Mouse (Mus musculus) neural tube, embryonic 13.5 days (tissue): ENCODE results near the gene Fbxw7. TPM values are rescaled to one million over a fixed set of nuclear protein-coding genes. Genes with fewer than 3 reads are reported as not detected.

ENCODE experiments used
- ATAC-seq: fragments of 200-750 bp; cut with Nextera tagmentation; 2 replicates; pipeline ENCODE4 v1.8.0; 2017; ENCODE audit warnings: low read depth, mild to moderate bottlenecking, moderate TSS enrichment, moderate library complexity
- H3K27ac ChIP-seq: fragments of 300-500 bp; sonication (generic); replicated peaks from 2 replicates; pipeline ENCODE4 v1.5.1; 2015; ENCODE audit warnings: moderate library complexity, mild to moderate bottlenecking, inconsistent platforms
- H3K27me3 ChIP-seq: fragments of 300-500 bp; sonication (generic); 2 replicates; pipeline ENCODE4 v1.6.1; 2015; ENCODE audit warnings: mild to moderate bottlenecking, inconsistent platforms
- H3K36me3 ChIP-seq: fragments of 300-500 bp; sonication (generic); 2 replicates; pipeline ENCODE4 v1.6.1; 2015; ENCODE audit warnings: mild to moderate bottlenecking, inconsistent platforms
- H3K4me1 ChIP-seq: fragments of 300-500 bp; sonication (generic); replicated peaks from 2 replicates; pipeline ENCODE4 v1.6.1; 2015; ENCODE audit warnings: inconsistent platforms
- H3K4me2 ChIP-seq: fragments of 300-500 bp; sonication (generic); 2 replicates; pipeline ENCODE4 v1.6.1; 2015; ENCODE audit warnings: inconsistent platforms, mild to moderate bottlenecking, moderate library complexity
- H3K4me3 ChIP-seq: fragments of 300-500 bp; sonication (generic); 2 replicates; pipeline ENCODE4 v1.5.1; 2015; ENCODE audit warnings: mild to moderate bottlenecking, inconsistent platforms
- H3K9ac ChIP-seq: fragments of 300-500 bp; sonication (generic); 2 replicates; pipeline ENCODE4 v1.6.1; 2015; ENCODE audit warnings: moderate library complexity, mild to moderate bottlenecking, inconsistent platforms
- H3K9me3 ChIP-seq: fragments of 300-500 bp; sonication (generic); 2 replicates; pipeline ENCODE4 v1.6.1; 2016; ENCODE audit warnings: inconsistent platforms
- WGBS: fragments of 180-500 bp; shearing (Covaris S2); methylation state at CpG from one replicate; pipeline ENCODE4 v1.1.7; 2015; 5-methylcytosine and 5-hydroxymethylcytosine counted together
- polyA plus RNA-seq: library from polyadenylated mRNA; unstranded; fragments of >200 nt; fragmentation: Nextera tagmentation; extraction: Ambion mirVana; gene quantifications from 2 replicates; pipeline ENCODE4 v1.2.1, GENCODE M21; 2015

Fbxw7 gene
- polyA plus RNA-seq, 1 experiment from 2014 or later, result 27.2 TPM

GRCm38 (mm10) chr3:85022800-85023199 is 207.7 kb downstream of the Fbxw7 start:
- no peaks in the 10 kb centered on the region for H3K27me3 ChIP-seq
- 79% methylated on average over 11 of the region's 11 CpGs for WGBS
- H3K36me3 ChIP-seq, result no peaks in the 10 kb centered on the region
- no peak overlapping the region for H3K9ac ChIP-seq
- no peak overlapping the region for H3K4me2 ChIP-seq
- no peak overlapping the region for H3K27ac ChIP-seq
- peaks cover 11% of the 10 kb centered on the region; the same call in 1 of the 2 replicates for H3K4me1 ChIP-seq
- no peak overlapping the region for H3K4me3 ChIP-seq
- H3K9me3 ChIP-seq, result no peaks in the 10 kb centered on the region
- no peak for ATAC-seq

- no peak overlapping the region for H3K27ac ChIP-seq
- no peak overlapping the region for H3K4me2 ChIP-seq
- H3K9ac ChIP-seq, result no peak overlapping the region
- H3K4me3 ChIP-seq, result no peak overlapping the region
- WGBS, result 82% methylated on average over 2 of the region's 2 CpGs
- no peak for ATAC-seq
- H3K9me3 ChIP-seq, result no peaks in the 10 kb centered on the region
- peaks cover 11% of the 10 kb centered on the region; the same call in 1 of the 2 replicates for H3K4me1 ChIP-seq
- H3K36me3 ChIP-seq, result no peaks in the 10 kb centered on the region
- H3K27me3 ChIP-seq, result no peaks in the 10 kb centered on the region
These were observed 209.2 kb downstream of the Fbxw7 start for GRCm38 (mm10) chr3:85024237-85024636.

- Histone ChIP-seq H3K4me3 (no peak overlapping the region), H3K4me1 (peaks cover 11% of the 10 kb centered on the region; the same call in 1 of the 2 replicates), H3K36me3 (no peaks in the 10 kb centered on the region), H3K27me3 (no peaks in the 10 kb centered on the region), H3K27ac (no peak overlapping the region), H3K4me2 (no peak overlapping the region), H3K9ac (no peak overlapping the region), H3K9me3 (no peaks in the 10 kb centered on the region)
- 27% methylated on average over 6 of the region's 6 CpGs for WGBS
- ATAC-seq, result no peak
These were observed 210.0 kb downstream of the Fbxw7 start for GRCm38 (mm10) chr3:85024817-85025705.

Other genes starting within 250 kb of the Fbxw7 start
- 28.9 and 30.7 TPM in 2 replicates for gene Arfip1, start 232.6 kb upstream of the Fbxw7 start, polyA plus RNA-seq
- gene Tigd4, start 221.7 kb upstream of the Fbxw7 start, polyA plus RNA-seq, result 0.19 TPM in 1 of 2 replicates, not detected in the other
- gene Tmem154, start 149.1 kb upstream of the Fbxw7 start, polyA plus RNA-seq, result 0.56 and 0.68 TPM in 2 replicates